Mouse (Mus musculus) brain, embryonic 14.5 days (tissue): ENCODE results near the gene Scaf4. TPM values are rescaled to one million over a fixed set of nuclear protein-coding genes. Genes with fewer than 3 reads are reported as not detected.
A peak's percentile ranks its signal among the peaks of the same experiment; 100 is the strongest.
"Not testable (repeated sequence)": the region's sequence is repeated elsewhere in the genome, so short reads cannot be mapped to it uniquely, and the experiment has no call there.

Source experiments
- DNase-seq: peaks from one replicate; pipeline ENCODE4 v3.0.0-alpha.2; 2011; ENCODE audit warnings: low read depth
- CTCF ChIP-seq: fragments of 200-500 bp; IDR thresholded peaks from 2 replicates; pipeline ENCODE4 v1.5.1; 2012; ENCODE audit warnings: inconsistent platforms, mild to moderate bottlenecking, moderate library complexity, borderline replicate concordance; ENCODE audit not compliant: insufficient read depth, insufficient read length; ENCODE audit errors: extremely low read depth
- POLR2A ChIP-seq: fragments of 200-500 bp; IDR thresholded peaks from 2 replicates; pipeline ENCODE4 v1.6.1; 2012; ENCODE audit warnings: mild to moderate bottlenecking, inconsistent platforms, borderline replicate concordance; ENCODE audit not compliant: poor library complexity, insufficient read depth, insufficient read length, severe bottlenecking; ENCODE audit errors: extremely low read depth
- polyA plus RNA-seq: library from polyadenylated mRNA; depleted of rRNA; stranded (reverse); fragments of >200 nt; gene quantifications from 2 replicates; pipeline ENCODE4 v1.2.3, GENCODE M21; 2012

Gene Scaf4
- polyA plus RNA-seq, 1 experiment = 61.2 TPM

GRCm38 (mm10) chr16:90221441-90222070 lies 62.7 kb downstream of the Scaf4 start:
- TF ChIP-seq POLR2A (no peak), CTCF (no peak)
- peak; percentile 29 for DNase-seq

GRCm38 (mm10) chr16:90220892-90221431 lies 63.3 kb downstream of the Scaf4 start:
- DNase-seq = peak; percentile 51

GRCm38 (mm10) chr16:90220026-90220891 lies 64.0 kb downstream of the Scaf4 start, which contains the start of gene Sod1:
TSS of gene Sod1 (plus strand) at chr16:90220754.
- peak; percentile 89; the same call in 1 of the 2 replicates for TF ChIP-seq POLR2A
- no peak for TF ChIP-seq CTCF
- peak; percentile 97 for DNase-seq

More at GRCm38 (mm10) chr16:90220892-90221431, 63.3 kb downstream of the Scaf4 start:
- TF ChIP-seq POLR2A (no peak), CTCF (no peak)

GRCm38 (mm10) chr16:90219445-90219844 lies 64.9 kb downstream of the Scaf4 start:
- DNase-seq = not testable (repeated sequence)

GRCm38 (mm10) chr16:90217926-90218325 lies 66.4 kb downstream of the Scaf4 start:
- TF ChIP-seq POLR2A = no peak
- TF ChIP-seq CTCF = no peak
- DNase-seq = no peak

- TF ChIP-seq POLR2A (no peak), CTCF (no peak)
- DNase-seq = peak; percentile 11
Measured at GRCm38 (mm10) chr16:90217356-90217755, 66.9 kb downstream of the Scaf4 start.

GRCm38 (mm10) chr16:90216414-90216813 lies 67.9 kb downstream of the Scaf4 start:
- TF ChIP-seq POLR2A (no peak), CTCF (no peak)
- no peak for DNase-seq

- not testable (repeated sequence) for DNase-seq
Measured at GRCm38 (mm10) chr16:90215879-90216278, 68.4 kb downstream of the Scaf4 start.

- no peak for TF ChIP-seq POLR2A
Measured at GRCm38 (mm10) chr16:90214731-90215565, 69.4 kb downstream of the Scaf4 start.

GRCm38 (mm10) chr16:90213477-90214339 lies 70.6 kb downstream of the Scaf4 start:
- no peak for DNase-seq
- TF ChIP-seq CTCF = no peak
- no peak for TF ChIP-seq POLR2A

More at GRCm38 (mm10) chr16:90214731-90215565, 69.4 kb downstream of the Scaf4 start:
- DNase-seq = no peak

GRCm38 (mm10) chr16:90211767-90212166 lies 72.5 kb downstream of the Scaf4 start:
- TF ChIP-seq CTCF (no peak), POLR2A (no peak)
- DNase-seq = no peak

- DNase-seq = no peak
- no peak for TF ChIP-seq POLR2A
- TF ChIP-seq CTCF = no peak
Measured at GRCm38 (mm10) chr16:90210717-90211116, 73.6 kb downstream of the Scaf4 start.

- no peak for DNase-seq
- TF ChIP-seq POLR2A = no peak
- TF ChIP-seq CTCF = no peak
Measured at GRCm38 (mm10) chr16:90208996-90209395, 75.3 kb downstream of the Scaf4 start.
